In the genomic region with DNA sequence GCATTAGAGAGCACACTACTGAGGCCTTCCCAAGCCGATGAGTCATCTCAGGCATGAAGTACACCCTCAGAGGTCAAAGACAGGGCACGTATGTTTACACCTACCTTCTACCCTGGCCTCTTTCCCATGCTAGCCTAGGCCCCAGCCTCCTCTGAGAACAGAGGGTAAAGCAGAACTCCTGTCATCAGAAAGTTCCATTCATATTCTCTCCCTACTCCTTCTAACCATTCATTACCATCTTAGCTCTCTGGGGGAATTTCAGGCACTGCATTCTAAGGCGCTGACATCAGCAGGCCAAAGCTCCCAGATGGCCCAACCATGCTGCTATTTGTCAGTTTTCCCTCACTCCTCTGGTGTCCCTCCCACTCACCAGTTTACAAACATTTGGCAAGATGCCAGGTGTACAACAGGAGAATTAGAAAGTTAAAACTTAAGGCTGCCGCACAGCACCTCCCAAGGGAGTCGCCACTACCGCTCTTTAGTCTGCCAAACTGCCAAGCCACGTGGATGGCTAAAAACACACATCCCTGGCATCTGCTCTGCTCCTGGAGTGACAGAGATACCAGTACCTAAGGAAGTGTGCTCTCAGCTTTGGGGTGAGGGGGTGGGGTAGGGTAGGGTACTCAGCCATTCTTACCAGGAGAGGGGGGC, we compare ENCODE assay signal across 9 mouse cellular contexts. TPM values are rescaled to one million over a fixed set of nuclear protein-coding genes. Genes with fewer than 3 reads are reported as not detected.
A peak's percentile ranks its signal among the peaks of the same experiment; 100 is the strongest.
DNase-seq lines count a peak whose midpoint lies in the region; ATAC-seq and TF ChIP-seq lines count a peak whose summit lies in the region.
"Had no signal": no experiment of that assay in that cellular context is flagged by ENCODE, and none has a peak within 500 bp of the region (broad histone marks: within the 10 kb centered on the region; RNA-seq: fewer than 3 reads in every experiment).

No protein-coding gene starts in this region.

- no peak overlapping the region for H3K4me2 ChIP-seq in midbrain, postnatal 0 days (ENCODE audit: low read depth, low read length, poor library complexity, severe bottlenecking)
- no peak overlapping the region for H3K4me2 ChIP-seq in midbrain, embryonic 16.5 days (ENCODE audit: low read length)
- H3K4me2 ChIP-seq in heart, embryonic 16.5 days (ENCODE audit: low read depth, low read length), result no peak overlapping the region

- H3K4me3 ChIP-seq in midbrain, postnatal 0 days (ENCODE audit: low read depth, low read length), result no peak overlapping the region
- no peak overlapping the region for H3K4me3 ChIP-seq in midbrain, embryonic 16.5 days (ENCODE audit: low read depth, low read length)
- H3K4me3 ChIP-seq in heart, embryonic 16.5 days (ENCODE audit: low read length), result no peak overlapping the region

- no peaks in the 10 kb centered on the region for H3K9me3 ChIP-seq in midbrain, postnatal 0 days (ENCODE audit: low read length)
- no peaks in the 10 kb centered on the region for H3K9me3 ChIP-seq in midbrain, embryonic 16.5 days (replicated peaks; ENCODE audit: control insufficient read depth, low read length, poor library complexity, severe bottlenecking)
- H3K9me3 ChIP-seq in heart, embryonic 16.5 days (replicated peaks; ENCODE audit: control insufficient read depth, low read length), result no peaks in the 10 kb centered on the region

- WGBS in midbrain, postnatal 0 days, result 68% methylated on average over 7 of the region's 7 CpGs
- WGBS in midbrain, embryonic 16.5 days, result 67% methylated on average over 7 of the region's 7 CpGs
- 26% methylated on average over 7 of the region's 7 CpGs for WGBS in heart, embryonic 16.5 days

- no peak for TF ChIP-seq CTCF in midbrain, postnatal 0 days (IDR thresholded peaks at IDR 0.05)

- ATAC-seq in midbrain, postnatal 0 days (ENCODE audit: low FRiP score), result no peak
- ATAC-seq in midbrain, embryonic 16.5 days, result no peak
- ATAC-seq in heart, embryonic 16.5 days (replicated peaks; ENCODE audit: extremely low read depth, insufficient read depth, low FRiP score), result peak; percentile 78

- H3K36me3 ChIP-seq in midbrain, postnatal 0 days (ENCODE audit: insufficient read depth, low read length), result peaks cover 86% of the 10 kb centered on the region
- H3K36me3 ChIP-seq in midbrain, embryonic 16.5 days (ENCODE audit: control insufficient read depth, insufficient read depth, low read length), result peaks cover 62% of the 10 kb centered on the region
- H3K36me3 ChIP-seq in heart, embryonic 16.5 days (ENCODE audit: control insufficient read depth, insufficient read depth), result peaks cover 93% of the 10 kb centered on the region

- DNase-seq in adrenal gland, adult (ENCODE audit: inconsistent age in 2 of 2, low spot score in 1 of 2), result peak; percentile 44 to 81
- DNase-seq in adrenal gland, adult 8-10 months, result no peak
- peak; percentile 55 for DNase-seq in midbrain, postnatal 0 days (ENCODE audit: low spot score)
- peak; percentile 24 to 43 for DNase-seq in lung, postnatal 4 days
- no peak for DNase-seq in testis, postnatal 10 days (ENCODE audit: low spot score)
- DNase-seq in urinary bladder, adult 2 months (ENCODE audit: low spot score), result no peak

- no peak overlapping the region for H3K27ac ChIP-seq in midbrain, postnatal 0 days (ENCODE audit: low read depth, low read length)
- no peak overlapping the region for H3K27ac ChIP-seq in midbrain, embryonic 16.5 days (ENCODE audit: low read length)
- peak overlapping the region; percentile 41 for H3K27ac ChIP-seq in heart, embryonic 16.5 days (ENCODE audit: low read length)
- H3K27ac ChIP-seq: liver, embryonic 14.5 days had no signal

- no peaks in the 10 kb centered on the region for H3K4me1 ChIP-seq in midbrain, postnatal 0 days (ENCODE audit: insufficient read depth, low read length)
- no peaks in the 10 kb centered on the region for H3K4me1 ChIP-seq in midbrain, embryonic 16.5 days (ENCODE audit: control insufficient read depth, insufficient read depth, low read length)
- H3K4me1 ChIP-seq in heart, embryonic 16.5 days (ENCODE audit: control insufficient read depth, insufficient read depth, low read length), result peaks cover 29% of the 10 kb centered on the region

- no peak overlapping the region for H3K9ac ChIP-seq in midbrain, postnatal 0 days (replicated peaks; ENCODE audit: low read length, poor library complexity, severe bottlenecking)
- no peak overlapping the region for H3K9ac ChIP-seq in midbrain, embryonic 16.5 days (ENCODE audit: low read depth, low read length)
- H3K9ac ChIP-seq in heart, embryonic 16.5 days (ENCODE audit: low read length), result 0 out of 2 replicates have a peak overlapping the region, but pooled peaks have one; percentile 0
- H3K9ac ChIP-seq: liver, embryonic 14.5 days had no signal

- H3K27me3 ChIP-seq in midbrain, postnatal 0 days (ENCODE audit: insufficient read depth, low read length), result no peaks in the 10 kb centered on the region
- no peaks in the 10 kb centered on the region for H3K27me3 ChIP-seq in midbrain, embryonic 16.5 days (ENCODE audit: control insufficient read depth, insufficient read depth, low read depth, low read length)
- no peaks in the 10 kb centered on the region for H3K27me3 ChIP-seq in heart, embryonic 16.5 days (ENCODE audit: control insufficient read depth, insufficient read depth, low read length)

RNA-seq across cellular contexts. Expression of a gene that starts 16.1 kb away (rescaled TPM):
- 10 to 100 TPM; 26.0 to 31.0 (median 27.3) TPM for total RNA-seq in adrenal gland, adult 8-10 months (2022)
- total RNA-seq in midbrain, postnatal 0 days (2014; rRNA removed), result 8.9 and 15.9 TPM in 2 replicates
- polyA plus RNA-seq in midbrain, postnatal 0 days (2015; fragmentation: Nextera tagmentation; extraction: Ambion mirVana), result 13.5 and 14.8 TPM in 2 replicates
- 14.7 and 18.5 TPM in 2 replicates for polyA plus RNA-seq in midbrain, embryonic 16.5 days (2015; fragmentation: Nextera tagmentation; extraction: Ambion mirVana)
- 13.9 and 16.7 TPM in 2 replicates for polyA plus RNA-seq in heart, embryonic 16.5 days (2015; fragmentation: Nextera tagmentation; extraction: Ambion mirVana)
- polyA plus RNA-seq in urinary bladder, adult 2 months (2012; rRNA removed), result 17.1 and 19.4 TPM in 2 replicates

RNA-seq across cellular contexts. Expression of a gene that starts 38.6 kb away (rescaled TPM):
- total RNA-seq in adrenal gland, adult 8-10 months (2022), result 10 to 100 TPM; 17.9 to 39.5 (median 29.0) TPM
- total RNA-seq in midbrain, postnatal 0 days (2014; rRNA removed), result 19.2 and 26.7 TPM in 2 replicates
- 5.9 and 7.3 TPM in 2 replicates for polyA plus RNA-seq in midbrain, postnatal 0 days (2015; fragmentation: Nextera tagmentation; extraction: Ambion mirVana)
- polyA plus RNA-seq in midbrain, embryonic 16.5 days (2015; fragmentation: Nextera tagmentation; extraction: Ambion mirVana), result 3.5 and 4.7 TPM in 2 replicates
- 1.8 and 2.2 TPM in 2 replicates for polyA plus RNA-seq in heart, embryonic 16.5 days (2015; fragmentation: Nextera tagmentation; extraction: Ambion mirVana)
- 17.8 and 19.7 TPM in 2 replicates for polyA plus RNA-seq in urinary bladder, adult 2 months (2012; rRNA removed)

Comparison
In these comparisons a context has a peak if more than half of its experiments do, and no peak if none do; other contexts are left out.
1. DNase-seq: peak in adrenal gland, adult (2 of 2), midbrain, postnatal 0 days (single experiment) and lung, postnatal 4 days (2 of 2); none in adrenal gland, adult 8-10 months (single experiment), testis, postnatal 10 days (single experiment) and urinary bladder, adult 2 months (single experiment).